Mouse (Mus musculus) inflammation-experienced regulatory T-cells, adult 16 weeks (primary cell): ENCODE measurements around the gene Cfap54. TPM values are rescaled to one million over a fixed set of nuclear protein-coding genes. Genes with fewer than 3 reads are reported as not detected.

Experiments used
- polyA plus RNA-seq: library from polyadenylated mRNA; unstranded; fragments of 100-300 nt; shearing (Covaris generic); gene quantifications from one replicate; pipeline ENCODE4 v1.2.1, GENCODE M21; 2017

Cfap54 gene
- 1.0 TPM for polyA plus RNA-seq

GRCm38 (mm10) chr10:93081133-93081779 lies at the start of gene Cfap54:
TSS of gene Cfap54 (minus strand) at chr10:93081618.

Other genes starting within 250 kb of the Cfap54 start
- 45.3 TPM for gene Cdk17, start 79.3 kb upstream of the Cfap54 start, polyA plus RNA-seq
- gene Elk3, start 229.5 kb upstream of the Cfap54 start, polyA plus RNA-seq = 40.4 TPM